Mouse (Mus musculus) G1E-ER4 (cell line): ENCODE data around the gene Nkrf. TPM values are rescaled to one million over a fixed set of nuclear protein-coding genes. Genes with fewer than 3 reads are reported as not detected.

Experiments
- GATA1 ChIP-seq: IDR thresholded peaks from one replicate; pipeline ENCODE4 v1.8.0; 2012; ENCODE audit warnings: low read length, inconsistent platforms
- polyA plus RNA-seq: library from polyadenylated mRNA; stranded (reverse); fragments of >175 nt; gene quantifications from 2 replicates; pipeline ENCODE4 v1.2.3, GENCODE M21; 2012

Gene Nkrf
- 1.3 and 1.5 TPM in 2 replicates for polyA plus RNA-seq

DNA sequence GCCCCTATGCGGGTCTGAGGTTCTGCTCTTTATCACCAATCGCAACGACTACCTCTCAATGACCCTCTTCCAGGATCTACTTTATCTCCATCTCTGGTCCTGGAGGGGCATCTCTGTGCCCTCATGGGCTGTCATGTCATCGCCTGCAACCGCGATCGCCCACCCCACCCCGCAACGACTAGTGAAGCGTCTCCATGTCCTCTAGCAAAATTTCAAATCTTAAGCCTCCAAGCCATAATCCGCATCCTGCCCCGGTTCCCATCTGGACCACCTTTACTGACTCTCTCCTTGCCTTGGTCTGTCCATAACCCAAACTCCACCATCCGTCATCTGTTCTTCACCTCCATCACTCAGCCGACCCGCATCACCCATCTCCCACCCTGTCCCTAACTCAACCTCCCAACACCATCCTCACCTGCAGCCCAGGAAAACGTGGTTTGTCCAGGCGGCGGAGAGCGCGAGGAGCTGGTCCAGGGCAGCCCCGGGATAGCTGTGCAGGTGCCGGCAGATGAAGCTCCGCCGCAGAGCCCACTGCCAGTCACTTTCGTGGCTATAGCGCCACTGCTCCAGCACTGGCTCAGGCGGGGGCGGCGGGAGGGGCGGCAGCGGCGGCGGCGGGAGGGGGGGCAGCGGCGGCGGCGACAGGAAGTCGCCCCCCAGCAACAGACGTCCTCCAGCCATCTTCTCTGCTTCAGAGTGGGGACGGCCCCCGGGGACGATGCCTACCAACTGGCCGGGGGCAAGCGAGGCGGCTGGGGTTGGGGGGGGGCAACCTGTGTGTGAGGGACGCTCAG is at the start of gene Nkrf:
Nkrf (minus strand) TSS at position 579 of the 794 bp plus-strand sequence.
- TF ChIP-seq GATA1 = no peak

DNA sequence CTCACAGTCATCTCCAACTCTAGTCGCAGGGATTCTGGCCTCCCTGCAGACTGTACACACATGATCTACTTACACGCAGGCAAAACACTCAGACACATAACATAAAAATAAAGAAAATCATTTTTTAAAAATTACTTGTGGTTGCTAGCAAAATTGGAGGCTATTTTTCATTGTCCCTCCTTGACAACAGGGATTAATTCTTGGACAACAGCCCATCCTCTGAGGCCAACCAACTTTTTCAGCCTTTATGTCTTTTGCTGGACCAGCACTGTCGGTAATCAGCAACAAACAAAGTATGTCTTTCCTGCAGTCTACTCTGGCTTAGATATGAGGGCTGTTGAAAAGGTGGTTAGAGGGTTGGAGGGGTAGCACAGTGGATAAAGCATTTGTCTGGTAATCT is 38.4 kb upstream of the Nkrf start:
- TF ChIP-seq GATA1 = no peak

DNA sequence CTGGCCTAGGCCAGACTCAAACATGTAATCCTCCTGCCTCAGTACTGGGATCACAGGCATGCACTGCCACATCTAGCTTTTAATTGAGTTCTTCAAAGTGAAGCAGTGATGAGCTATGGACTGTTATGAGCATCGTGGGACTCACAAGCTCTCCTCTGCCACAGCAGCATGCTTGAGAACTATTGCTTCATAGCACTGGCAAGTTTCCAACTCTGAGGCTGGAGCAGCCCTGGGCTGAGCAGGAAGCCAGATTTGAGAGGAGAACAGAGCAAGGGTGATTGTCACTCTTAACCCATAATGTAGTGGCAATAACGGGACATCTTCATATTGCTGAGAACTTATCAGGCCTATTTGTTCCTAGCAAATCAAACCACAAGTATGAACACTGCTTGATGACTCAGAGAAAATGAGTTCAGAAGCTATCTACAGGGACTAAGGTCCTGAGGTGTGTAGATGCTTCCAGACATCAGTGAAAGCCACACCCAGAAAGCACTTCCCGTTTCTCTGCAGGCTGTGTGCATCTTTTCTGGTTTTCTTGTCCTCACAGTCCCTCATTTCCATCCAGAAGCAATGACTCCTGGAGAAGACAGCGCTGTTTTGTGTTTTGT is 37.2 kb upstream of the Nkrf start:
- no peak for TF ChIP-seq GATA1

- no peak for TF ChIP-seq GATA1
Observed at GRCm38 (mm10) chrX:36935326-36935966, 32.7 kb upstream of the Nkrf start.

DNA sequence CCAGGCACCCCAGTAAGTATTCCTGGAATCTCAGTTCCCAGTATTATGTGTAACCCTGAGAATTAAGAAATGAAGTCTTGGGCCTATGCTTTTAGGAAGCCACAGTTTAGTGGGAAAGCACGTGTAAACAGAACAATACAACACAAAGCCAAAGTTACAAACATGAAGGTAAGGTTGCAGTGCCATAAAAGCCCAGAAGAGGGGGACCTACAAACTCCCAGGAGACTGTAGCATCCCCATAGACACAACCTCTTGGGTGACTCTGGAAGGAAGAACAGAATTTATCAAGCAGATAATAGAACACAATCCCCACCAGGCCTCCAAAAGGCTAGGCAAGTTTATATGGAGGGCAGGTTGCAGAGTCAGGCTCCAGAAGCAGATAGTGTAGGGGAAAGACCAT is 27.9 kb upstream of the Nkrf start:
- no peak for TF ChIP-seq GATA1

DNA sequence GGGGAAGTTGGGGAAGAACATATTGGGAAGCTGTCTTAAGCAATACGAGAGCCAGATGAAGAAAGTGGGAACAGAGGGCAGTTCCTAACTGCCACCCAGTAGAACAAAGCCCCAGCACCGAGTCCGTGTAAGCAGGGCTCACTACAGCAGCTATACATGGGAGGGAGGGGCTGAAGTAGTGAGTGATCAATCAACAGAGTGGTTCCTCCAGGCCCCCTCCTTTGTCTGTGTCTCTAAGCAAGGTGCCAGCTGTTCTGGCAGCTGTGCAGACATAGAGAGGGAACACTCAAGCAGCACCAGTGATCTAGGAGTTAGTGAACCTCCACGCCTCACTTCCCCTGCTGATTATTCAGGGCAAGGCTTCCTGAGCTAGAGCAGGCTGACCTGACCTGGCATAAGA is 27.0 kb upstream of the Nkrf start:
- TF ChIP-seq GATA1 = no peak

DNA sequence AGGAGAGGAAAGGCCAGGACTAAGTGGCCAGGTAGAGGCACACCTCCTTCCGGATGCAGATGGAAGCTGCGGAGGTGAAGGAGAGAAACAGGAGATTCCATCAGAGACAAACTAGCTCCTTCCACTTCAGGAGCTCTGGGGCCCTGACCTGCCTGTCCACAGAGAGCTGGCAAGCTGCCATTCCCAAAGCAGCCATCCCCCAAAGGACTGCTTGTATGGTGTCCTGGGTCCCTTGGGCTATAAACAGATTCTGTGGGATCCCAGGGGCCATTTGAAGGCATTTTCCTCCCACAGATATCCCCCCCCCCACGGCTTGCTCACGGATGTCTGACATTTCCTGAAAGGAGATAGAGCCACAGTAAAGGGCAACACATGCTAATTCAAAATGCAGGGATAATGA is 26.1 kb upstream of the Nkrf start:
- TF ChIP-seq GATA1 = no peak

GRCm38 (mm10) chrX:36921346-36921745 is 18.6 kb upstream of the Nkrf start:
- no peak for TF ChIP-seq GATA1

GRCm38 (mm10) chrX:36917749-36918148 is 15.1 kb upstream of the Nkrf start:
- no peak for TF ChIP-seq GATA1

GRCm38 (mm10) chrX:36911343-36911742 is 8.6 kb upstream of the Nkrf start:
- TF ChIP-seq GATA1 = no peak

DNA sequence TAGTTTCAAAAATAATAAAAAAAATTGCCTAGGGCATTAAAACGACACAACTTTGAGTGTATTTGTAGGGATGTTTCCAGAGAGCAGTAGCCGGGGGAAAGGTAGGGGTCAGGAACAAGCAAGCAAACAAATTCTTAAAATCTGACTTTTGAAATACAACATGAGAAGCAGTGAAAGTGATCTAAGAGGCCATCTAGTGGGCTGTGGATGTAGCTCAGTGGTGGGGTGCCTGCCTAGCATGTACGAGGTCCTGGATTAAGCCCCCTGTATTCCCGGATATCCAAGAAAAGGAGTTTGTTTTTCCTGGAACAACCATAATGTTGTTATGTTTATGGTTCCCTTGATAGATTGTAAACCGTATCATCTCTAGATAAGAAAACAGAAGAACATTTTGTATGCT is 3.8 kb upstream of the Nkrf start:
- TF ChIP-seq GATA1 = no peak

DNA sequence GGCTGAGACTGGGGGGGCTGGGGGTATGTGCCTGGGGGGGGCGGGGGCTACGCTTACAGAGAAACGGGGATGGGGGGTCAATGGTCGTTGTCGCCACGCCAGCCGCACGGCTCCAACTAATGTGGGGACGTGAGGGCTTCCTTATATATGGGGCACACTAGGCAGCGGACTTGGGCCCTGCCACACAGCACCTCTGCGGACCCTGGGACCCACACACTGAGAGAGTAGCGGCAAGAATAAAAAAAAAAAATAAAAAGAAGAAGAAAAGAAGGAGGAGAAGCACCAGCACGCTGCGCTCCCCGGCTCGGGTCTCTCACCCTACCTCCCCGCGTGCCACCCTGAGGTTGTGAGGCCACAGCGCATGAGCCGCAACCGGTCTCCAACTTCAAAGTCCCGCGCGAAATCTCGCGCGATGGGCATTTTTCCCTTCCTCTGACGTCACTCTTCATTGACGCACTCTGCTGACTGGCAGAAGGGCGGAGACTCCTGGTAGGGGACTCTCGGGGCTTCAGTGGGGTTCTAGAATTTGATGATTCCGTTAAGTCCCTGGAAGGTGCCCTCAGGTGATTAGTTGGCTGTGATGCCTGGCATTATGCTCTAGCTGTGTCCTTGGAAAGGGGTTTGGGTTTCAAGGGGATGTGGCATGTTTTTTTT is 543 bp upstream of the Nkrf start:
- no peak for TF ChIP-seq GATA1

DNA sequence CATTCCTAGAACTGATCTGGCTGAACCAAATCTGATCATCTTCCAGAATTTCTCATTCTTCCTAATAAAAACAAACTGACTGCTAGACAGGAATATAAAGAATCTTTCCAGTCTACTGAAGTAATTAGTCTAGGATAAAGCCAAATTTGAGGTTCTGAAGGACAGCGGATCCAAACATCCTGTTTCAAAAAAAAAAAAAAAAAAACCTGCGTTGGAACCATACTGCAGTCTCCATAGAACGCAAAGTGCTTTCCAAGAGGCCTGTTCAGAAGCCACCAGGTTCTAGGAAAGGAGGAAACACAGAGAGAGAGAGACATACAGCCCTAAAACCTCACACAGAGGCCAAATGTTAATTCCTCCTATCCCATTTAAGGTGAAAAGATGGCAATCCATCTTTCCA is 1.0 kb downstream of the Nkrf start:
- TF ChIP-seq GATA1 = no peak

- TF ChIP-seq GATA1 = no peak
Observed at GRCm38 (mm10) chrX:36884719-36885118, 18.0 kb downstream of the Nkrf start.

- TF ChIP-seq GATA1 = no peak
Observed at GRCm38 (mm10) chrX:36874704-36875128, 28.0 kb downstream of the Nkrf start.

- TF ChIP-seq GATA1 = no peak
Observed at GRCm38 (mm10) chrX:36874178-36874696, 28.5 kb downstream of the Nkrf start.

GRCm38 (mm10) chrX:36873765-36874164 is 28.9 kb downstream of the Nkrf start, which contains the start of the genes Ube2a and C330007P06Rik:
Gene Ube2a (plus strand): TSS chrX:36873900.
Gene C330007P06Rik (minus strand): TSS chrX:36874111.
- no peak for TF ChIP-seq GATA1
